Mouse (Mus musculus) heart, adult 9 months (tissue): Measurements from ENCODE around the gene Churc1.
"Not testable (repeated sequence)": the region's sequence is repeated elsewhere in the genome, so short reads cannot be mapped to it uniquely, and the experiment has no call there.

Source experiments
- DNase-seq, 2 experiments: peaks; one replicate each; pipeline ENCODE4 v3.0.0; 2022; ENCODE audit warnings: low spot score in 2 of 2

Churc1 gene

DNA sequence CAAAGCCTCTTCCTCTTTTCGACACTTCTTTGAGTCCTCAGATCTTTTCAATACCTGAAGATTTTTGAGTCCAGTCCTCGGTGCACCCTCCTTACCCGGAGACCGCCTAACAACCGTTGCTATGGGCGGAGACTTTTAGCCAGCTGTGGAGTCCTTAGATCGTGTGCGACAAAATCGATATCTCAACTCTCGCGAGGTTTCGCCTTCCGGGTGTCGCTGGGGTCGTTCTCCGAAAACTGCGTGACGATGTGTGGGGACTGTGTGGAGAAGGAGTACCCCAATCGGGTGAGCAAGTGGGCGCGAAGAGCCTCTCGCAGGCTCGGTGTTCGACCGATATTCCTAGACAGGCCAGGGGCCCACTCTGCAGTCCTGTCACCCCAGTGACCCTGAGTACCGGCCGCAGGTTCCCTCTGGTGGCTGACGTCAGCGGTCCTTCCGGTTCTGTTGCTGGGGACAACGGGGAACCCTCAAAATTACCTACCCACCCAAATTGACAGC, at the start of gene Churc1, which contains the start of gene Fntb:
Gene Churc1 (plus strand): TSS at position 185 of the 498 bp plus-strand sequence.
Gene Fntb (plus strand): TSS at position 236 of the 498 bp plus-strand sequence.
- DNase-seq: peak; percentile 92 to 93

DNA sequence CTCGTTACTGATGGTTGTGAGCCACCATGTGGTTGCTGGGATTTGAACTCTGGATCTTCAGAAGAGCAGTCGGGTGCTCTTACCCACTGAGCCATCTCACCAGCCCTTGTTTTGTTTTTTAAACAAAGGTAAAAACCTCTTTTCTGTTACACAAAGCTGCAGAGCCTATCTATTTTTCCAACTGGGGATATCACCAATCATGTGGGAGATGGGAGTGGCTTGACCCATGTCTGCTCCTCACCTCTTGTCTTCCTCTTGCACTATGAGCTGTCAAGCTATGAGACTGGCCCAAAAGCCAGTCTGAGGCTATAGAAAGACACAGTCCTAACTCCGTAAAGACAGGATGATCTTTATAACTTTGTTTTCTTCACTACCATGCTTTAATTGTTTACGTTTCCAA, 47.0 kb upstream of the Churc1 start:
- DNase-seq: no peak

DNA sequence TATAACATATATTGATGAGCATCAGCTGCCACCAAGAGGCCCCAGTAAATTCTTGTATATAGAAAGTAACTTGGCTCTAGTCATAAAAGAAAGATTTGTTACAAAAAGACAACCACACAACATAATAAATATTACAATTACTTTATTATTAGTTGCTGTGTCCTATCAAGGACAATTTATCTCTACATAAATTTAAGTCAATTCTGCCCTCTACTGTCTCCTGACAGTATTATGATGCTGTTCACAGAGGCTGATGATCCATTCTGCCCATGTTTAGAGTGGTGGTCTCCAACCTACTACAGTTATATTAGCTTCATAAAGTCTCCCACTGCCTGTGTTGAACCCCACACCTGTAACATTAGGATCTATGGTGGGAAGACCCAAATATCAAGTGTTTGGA, 44.8 kb upstream of the Churc1 start:
- DNase-seq: no peak

DNA sequence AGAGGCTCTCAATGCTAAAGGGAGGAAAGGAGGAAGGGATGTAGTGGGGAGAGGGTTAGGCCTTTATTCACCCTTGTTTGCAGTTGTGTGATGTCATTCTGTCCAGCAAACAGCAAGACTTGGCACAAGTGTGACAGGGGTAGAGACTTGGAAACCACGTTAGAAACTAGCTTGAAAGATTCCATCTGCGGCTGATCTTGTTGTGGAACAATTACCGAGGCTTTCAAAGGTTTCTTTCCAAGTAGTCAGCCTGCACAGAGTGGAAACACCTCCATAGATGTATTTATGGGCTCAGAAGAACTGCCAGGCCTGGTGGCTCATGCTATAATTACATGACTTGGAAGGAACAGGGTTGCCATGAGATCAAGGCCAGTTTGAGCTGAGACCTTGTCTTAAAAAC, 43.3 kb upstream of the Churc1 start:
- DNase-seq: no peak

DNA sequence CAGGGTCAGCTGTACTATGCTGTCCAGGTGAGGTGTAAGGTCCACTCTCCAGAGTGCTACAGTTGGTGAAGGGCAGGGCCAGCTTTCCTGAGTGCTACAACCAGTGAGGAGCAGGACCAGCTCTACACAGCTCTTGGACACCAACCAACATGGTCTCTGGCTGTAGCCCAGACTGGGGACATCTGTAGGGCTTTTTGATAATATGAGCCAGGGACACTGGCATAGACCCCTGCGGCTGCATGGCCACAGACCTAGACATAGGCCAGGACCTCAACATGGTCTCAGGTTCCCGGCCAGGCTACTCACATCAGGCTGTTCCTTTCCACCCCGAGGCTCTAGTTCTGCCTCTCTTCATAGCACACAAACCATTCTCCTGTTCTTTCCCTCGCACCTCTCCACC, 37.4 kb upstream of the Churc1 start:
- DNase-seq: no peak

DNA sequence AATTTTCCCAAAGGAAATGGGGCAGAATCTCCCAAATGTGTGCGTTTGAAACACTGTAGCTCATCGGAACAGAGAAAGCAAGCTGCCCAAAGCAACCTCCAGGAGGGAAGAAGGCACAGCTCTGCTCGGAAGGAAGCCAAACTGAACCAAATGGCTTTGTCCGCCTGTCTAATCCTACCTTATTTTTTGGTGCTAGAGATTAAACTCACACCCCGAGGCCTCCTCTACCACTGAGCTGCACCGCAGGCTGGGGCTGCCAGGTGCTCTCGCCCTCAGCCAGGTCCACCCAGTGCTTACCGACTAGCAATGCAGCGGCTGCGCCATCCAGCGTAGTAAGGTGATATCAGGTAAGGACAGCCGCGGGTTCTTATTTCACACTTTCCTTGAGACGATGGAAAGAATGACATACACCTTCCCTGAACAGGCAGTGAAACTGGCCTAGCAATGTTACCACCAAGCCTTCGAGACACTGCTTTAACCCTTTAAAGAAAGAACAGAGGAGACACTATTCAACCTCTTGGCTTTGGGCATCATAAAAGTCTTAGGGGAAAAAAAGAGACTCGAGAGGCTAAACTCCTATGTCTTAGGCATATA, 14.4 kb upstream of the Churc1 start:
- no peak for DNase-seq

DNA sequence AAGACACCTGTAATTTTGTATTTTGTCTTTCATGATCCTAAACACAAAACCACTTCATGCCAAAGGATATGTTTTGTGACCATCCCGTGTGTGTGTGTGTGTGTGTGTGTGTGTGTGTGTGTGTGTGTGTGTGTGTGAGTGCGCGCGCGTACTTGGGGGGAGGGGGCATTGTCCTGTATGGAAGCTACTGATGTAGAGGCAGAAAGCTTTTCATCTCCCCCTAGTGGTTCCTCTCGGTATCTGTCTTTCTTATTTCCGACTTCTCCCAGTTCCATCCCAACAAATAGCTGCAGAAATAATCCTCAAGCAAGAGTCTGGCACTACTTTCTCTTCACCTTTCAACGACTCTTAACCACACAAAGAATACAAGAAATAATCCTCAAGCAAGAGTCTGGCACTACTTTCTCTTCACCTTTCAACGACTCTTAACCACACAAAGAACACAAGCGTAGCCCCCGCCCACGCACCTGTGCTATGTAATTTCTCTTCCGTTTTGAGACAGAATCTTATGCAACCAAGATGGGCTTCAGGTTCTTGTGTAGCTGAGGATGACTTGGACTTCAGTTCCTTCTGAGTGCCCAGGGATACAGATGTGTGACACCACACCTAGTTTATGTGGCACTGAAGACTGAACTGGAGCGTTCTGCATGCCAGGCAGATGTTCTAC, 12.6 kb upstream of the Churc1 start:
- DNase-seq: peak in 1 of 2 experiments; percentile 21

DNA sequence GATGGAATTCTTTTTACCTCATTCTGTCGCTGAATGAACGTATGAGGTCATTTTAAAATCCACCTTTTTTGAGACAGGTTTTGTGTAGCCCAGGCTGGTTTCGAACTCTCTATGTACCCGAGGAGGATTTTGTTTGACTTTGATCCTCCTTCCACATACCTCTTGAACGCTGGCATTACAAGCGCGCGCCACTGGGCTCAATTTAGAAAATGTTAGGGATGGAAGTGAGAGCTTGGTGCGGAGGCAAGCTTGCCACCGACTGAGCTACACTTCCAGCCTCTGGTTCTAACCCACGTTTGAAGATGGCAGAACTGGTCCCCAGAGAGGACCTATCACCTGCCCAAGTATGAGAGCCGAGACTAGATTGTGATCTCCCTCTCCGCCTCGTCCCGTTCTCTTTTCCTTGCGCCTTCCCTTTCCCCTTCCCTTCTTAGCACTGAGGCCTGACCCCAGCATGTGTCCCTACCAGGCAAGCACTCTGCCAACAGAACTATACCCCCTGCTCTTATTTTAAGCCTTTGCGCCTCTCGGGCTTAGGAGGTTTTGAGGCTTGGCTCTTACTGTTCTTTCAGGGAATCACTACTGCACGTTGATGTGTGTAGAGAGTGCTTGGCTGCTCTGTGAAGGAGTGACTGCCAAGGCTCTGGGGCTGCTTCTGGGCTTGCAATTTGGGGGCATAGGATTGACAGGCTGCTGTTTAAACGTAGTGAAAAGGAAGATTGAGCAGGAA, 728 bp downstream of the Churc1 start:
- DNase-seq: peak in 1 of 2 experiments; percentile 15

DNA sequence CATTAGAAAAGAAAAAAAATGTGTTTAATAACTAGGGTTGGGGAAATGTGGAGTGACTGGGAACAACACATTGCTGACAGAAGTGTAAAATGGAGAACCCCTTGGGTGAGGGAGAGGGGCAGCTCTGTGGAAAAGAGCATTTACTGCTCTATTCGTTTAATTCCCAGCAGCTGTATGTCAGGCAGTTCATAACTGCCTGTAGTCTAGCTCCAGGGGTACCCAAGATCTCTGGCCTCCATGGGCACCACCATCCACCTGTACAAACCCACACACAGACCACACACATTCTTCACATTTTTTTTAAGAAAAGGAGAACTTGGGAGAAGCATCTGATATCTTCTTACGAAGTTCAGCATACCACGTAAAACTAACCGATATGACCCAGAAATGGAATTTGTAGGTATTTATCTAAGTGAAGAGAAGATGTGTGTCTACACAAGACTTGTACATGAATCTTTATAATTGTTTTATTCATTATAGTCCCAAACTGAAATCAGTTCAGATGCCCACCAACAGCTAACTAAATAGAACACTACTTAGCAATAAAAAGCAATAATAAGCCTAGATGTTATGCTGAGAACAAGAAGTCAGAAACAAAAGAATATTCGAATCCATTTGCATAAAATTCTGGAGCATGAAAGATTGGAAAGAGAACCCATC, 5.6 kb downstream of the Churc1 start:
- no peak for DNase-seq

DNA sequence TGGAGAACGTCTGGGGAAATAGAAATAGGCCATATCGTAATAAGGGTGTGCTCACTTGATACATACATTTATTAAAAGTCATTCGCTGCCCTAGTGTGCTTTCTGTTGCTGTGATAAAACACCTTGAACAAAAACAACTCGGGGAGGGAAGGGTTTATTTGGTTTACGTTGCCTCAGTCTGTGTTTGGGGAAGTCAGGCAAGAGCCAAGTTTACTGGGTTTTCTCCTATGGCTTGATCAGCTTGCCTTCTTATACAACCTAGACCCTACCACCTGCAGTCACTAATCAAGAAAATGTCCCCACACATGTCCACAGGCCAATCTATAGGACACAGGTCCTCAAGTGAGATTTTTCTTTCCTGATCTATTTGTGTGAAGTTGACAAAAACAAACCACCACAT, 6.2 kb downstream of the Churc1 start:
- no peak for DNase-seq

DNA sequence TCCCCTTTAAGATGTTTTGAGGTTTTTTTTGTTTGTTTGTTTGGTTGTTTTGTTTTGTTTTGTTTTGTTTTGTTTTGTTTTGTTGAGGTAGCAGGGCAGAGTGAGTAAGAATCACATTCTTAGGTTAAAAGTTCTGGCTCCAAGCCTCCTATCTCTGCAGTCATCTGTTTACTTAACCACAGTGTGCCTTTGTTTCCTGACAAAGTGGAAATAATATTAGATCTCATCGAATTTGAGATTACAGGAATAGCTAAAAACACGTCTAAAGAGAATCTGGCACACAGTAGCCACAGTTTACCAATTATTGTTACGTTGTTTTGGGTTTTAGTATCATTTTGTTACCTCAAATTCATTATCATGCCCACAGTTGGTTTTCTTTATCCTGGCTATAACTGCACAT, 9.3 kb downstream of the Churc1 start:
- no peak for DNase-seq

DNA sequence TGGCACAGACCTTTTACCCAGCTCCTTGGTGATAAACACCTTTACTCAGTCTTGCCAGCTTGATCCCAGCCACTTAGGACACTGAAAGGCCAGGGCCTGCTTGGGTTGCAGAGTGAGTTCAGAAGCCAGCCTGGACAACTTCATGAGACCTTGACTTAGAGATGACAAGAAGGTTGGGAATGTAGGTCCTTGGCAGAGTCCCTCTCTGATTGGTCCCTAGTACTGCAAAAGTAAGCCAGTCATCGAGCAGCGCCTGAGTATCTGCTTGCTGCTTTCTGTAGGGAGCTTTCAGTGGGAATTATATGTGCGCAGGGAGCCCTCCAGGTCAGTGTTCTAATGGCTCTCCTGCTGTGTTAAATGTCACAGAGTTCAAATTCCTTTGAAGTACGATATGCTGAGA, 9.8 kb downstream of the Churc1 start:
- DNase-seq: no peak

DNA sequence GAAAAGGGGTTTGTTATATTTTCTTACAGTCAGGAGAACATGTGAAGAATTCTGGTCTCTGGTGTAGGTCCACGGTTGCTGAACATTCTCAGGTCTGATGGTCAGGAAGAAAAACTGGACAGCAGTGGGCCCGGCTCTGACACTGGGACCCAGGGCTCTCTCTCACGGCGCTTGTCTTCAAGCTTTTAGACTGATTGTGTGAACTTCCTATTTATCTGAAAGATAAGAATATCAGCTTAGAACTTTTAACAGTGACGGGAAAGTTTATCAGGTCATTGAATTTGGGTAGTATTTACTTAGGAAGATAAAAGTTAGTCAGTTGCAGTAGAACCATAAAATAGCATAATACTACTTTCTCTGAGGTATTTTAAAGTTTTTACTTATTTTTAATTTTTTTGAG, 11.6 kb downstream of the Churc1 start:
- DNase-seq: no peak

DNA sequence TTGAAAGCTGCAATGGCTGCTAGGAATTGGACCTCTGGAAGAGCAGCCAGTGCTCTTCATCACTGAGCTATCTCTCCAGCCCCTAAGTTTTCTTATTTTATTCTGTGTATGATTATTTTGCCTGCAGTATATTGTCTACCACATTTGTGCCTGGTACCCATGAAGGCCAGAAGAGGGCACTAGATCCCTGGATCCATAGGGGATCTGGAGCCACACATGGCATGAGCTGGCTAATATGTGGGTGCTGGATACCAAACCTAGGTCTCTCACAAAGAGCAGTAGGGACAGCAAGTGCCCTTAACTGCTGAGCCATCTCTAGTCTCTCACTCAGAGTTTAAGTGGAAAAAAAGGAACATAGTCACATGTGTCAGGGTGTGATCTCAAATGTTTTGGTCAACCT, 12.5 kb downstream of the Churc1 start:
- no peak for DNase-seq

DNA sequence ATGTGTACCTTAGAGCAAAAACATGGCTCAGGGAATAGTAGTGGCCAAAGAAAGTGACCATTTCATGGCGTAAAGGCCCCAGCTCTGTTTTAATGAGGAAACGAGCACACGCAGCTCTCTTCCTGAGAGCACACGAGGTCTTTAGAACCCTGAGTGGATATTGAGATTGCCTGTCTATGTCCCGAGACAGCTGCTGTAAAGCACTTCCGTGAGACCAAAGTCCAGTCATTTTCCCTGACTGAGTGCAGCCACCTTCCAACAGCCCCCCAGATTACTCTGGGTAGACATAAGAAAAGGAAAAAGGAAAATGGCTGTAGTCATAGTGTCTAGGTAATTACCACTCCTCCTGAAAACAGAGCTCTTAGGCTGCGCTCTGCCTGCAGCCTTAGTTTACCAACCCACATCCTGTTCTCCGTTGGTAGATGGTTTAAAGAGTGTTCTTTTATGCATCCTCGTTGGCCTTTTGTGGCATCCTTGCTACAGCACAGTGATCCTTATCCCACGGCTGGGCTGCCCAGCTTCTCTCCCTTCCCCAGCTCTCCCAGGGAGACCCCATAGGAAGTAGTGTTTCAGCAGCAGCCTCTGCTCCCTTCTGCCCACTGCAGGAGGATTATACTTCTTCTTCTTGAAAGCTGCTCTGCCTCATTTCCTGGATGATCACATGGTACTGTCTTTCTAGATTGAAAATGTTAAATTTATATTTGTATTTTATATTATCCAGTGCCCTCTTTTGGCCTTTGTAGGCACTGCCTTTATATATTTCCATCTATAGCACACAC, 13.2 kb downstream of the Churc1 start:
- DNase-seq: no peak

DNA sequence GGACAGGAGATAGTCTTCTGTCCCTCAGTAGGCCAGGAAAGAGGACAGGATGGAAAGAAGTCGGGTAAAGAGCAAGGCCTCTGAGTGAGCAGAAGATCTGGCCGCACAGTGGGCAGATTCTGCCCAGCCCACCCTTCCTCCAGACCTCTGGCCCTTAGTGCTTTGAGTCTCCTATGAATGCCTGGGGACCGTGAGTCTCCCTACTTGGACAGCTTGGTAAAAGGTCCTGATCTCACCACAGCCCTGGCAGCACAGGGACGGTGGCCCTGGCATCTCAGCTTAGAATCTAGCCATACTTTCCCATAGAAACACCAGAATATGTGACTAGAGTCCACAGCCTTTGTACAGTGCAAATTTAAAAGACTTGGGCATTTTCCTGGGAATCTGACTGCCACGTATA, 14.6 kb downstream of the Churc1 start:
- DNase-seq: no peak

DNA sequence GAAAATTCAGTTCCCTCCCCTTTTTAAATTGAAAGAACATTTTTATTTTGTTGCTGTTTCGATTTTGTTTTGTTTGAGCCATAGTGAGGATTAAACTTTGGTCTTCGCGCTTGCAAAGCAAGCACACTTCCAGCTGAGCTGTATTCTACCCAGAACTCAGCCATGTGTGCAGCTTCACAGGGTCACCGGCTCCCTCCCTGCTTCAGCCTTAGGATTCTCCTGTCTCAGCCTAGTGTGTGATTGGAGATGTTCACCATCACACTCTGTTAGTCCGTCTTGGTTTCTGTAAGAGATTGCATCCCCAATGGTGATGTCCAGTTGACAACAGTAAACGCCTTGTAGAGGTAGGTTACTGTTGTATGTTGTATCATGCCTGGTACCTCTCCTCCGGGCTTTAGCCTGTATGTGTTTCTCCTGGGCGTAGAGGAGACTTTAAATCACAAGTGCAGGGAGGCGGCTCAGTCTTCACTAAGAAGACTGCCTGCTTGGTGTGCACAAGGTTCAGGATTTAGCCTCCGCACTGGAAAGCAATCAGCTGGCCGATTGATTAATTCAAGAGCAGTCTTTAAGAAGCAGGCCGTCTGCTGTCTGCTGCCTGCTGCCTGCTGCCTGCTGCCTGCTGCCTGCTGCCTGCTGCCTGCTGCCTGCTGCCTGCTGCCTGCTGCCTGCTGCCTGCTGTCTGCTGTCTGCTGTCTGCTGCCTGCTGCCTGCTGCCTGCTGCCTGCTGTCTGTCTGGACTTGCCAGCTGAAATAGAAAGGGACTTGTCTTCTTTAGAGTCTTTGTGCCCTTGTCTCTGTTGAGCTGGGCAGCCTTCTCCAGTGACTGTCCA, 15.5 kb downstream of the Churc1 start:
- no peak for DNase-seq

DNA sequence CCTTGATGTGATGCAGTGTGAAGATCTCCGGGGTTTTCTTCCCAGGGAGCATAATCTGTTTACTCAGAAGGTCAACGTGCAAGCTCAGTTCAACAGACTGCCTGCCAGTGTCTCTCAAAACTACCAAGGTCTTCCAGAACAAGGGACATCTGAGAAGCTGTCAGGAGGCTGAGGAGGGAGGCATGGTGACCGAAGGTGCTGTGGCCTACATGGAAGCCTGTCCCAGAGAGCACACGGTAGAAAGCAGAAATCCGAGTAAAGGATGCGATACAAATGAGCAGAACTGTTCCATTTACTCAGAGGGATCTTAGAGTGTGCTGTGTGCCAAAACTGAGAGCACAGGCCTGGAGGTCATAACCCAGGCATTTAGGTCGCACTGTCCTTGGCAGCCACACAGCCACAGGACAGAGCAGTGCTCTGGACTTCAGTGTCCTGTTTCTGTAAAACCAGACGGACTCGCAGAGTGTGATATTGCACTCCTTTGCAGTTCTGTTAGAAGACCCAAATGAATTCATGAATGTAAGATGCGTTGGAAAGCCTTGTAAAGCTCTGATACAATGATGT, 18.8 kb downstream of the Churc1 start:
- DNase-seq: peak; percentile 10 to 21

DNA sequence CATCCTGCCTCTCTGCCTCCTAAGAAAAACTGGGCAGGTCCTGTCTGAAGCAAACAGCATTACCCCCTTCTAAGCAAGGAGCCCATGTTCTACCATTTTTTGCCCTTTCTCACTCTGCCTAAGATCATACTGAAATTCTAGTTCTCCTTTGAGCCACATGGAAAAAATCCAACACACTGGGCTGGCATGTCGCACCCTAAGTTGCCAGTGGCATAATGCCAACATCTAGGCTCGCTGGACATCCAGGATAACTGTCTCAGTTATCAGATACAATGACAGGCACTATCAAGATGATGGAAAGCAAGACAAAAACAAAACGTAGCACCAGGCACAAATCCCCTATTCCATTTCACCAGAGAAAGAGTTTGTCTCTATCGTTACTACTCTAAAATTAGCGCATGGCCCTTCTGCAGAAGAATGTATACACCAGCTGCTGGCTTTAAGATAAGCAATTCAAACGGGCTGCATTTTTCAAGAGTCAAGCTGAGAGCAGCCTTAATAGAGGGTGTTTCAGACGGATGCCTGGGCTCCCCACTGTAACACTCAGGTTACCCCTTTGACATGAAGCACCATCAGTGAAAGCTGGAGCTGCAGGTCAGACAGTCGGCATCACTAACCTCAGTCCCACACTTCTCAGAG, 25.2 kb downstream of the Churc1 start:
- DNase-seq: no peak

DNA sequence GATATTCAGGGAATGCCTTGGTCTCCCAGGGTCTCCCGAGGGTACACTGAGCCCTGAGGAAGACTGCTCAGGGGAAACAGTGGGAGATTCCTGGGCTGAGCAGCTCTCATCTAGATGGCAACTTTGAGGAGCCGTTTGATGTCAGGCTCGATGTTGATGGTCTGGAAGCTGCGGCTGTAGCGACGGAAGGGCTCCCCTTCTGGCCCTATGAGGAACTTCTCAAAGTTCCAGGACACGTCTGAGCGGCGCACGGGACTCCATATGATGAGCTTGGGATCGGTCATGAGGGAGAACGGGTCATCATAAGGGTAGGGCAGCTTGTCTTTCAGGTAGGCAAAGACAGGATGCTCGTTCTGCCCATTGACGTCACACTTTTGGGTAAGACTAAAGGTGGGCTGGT, 27.2 kb downstream of the Churc1 start:
- not testable (repeated sequence) for DNase-seq
